Mouse (Mus musculus) gastrocnemius, adult 2 months (tissue): ENCODE data around the gene Bfsp1. TPM values are rescaled to one million over a fixed set of nuclear protein-coding genes. Genes with fewer than 3 reads are reported as not detected.

Experiments used
- DNase-seq: peaks from one replicate; pipeline ENCODE4 v3.0.0; 2022
- H3K27ac ChIP-seq: fragments of 200-600 bp; 2 replicates; pipeline ENCODE4 v1.8.1; 2022; ENCODE audit warnings: mild to moderate bottlenecking
- H3K4me3 ChIP-seq: fragments of 200-600 bp; 2 replicates; pipeline ENCODE4 v1.8.1; 2022; ENCODE audit warnings: mild to moderate bottlenecking, moderate library complexity
- CTCF ChIP-seq: fragments of 200-600 bp; IDR thresholded peaks from 2 replicates; pipeline ENCODE4 v1.8.1; 2022; ENCODE audit warnings: antibody characterized with exemption, mild to moderate bottlenecking, moderate library complexity
- intact Hi-C: fragments of 180-260 bp; cut with DNase I; formaldehyde crosslinking; loops from one replicate; pipeline ENCODE4 v1.15.1; 2025
- total RNA-seq, 2 experiments: library from RNA; stranded (reverse); gene quantifications; 2 replicates each; pipeline ENCODE4 v1.2.3; 2021

Gene Bfsp1
- total RNA-seq, 2 experiments from 2014 or later = 0.20 to 0.31 TPM

DNA sequence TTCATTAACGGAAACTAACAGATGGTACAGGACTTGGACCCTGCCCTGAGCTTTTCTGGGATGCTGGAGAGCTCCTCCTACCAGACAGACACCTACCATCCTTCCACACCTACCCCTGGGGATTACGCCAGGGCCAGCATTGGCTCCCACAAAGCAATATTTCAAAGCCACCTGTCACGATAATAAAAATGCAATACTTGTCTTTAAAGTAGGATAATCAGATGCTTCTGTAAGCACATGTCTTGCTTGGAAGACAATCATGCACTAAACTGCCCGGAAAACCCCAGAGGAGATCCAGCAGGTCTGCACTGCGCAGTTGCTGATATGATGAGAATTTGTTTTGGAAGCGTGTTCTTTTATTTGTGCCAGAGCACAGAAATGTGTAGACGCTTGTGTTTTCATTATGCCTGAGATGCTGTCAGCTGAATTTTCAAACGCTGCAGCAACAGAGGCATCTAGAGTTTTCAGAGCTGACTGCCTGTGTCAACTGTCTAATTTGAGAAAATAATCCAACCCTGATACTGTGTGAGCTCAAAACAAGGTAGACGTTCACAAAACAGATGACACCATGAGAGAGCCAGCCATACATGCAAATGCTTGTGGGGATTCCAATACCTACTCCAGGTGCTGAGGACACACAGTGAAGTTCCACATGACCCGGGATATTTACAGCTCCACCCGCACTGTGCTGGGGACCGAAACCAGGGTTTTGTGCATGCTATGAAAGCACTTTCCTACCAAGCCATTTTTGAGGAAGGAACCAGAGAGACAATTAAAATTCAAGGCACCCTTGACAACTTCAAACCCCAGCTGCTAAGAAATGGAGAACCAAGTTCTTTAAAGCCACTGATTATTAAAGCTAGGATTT, 11.4 kb downstream of the Bfsp1 start:
- Histone ChIP-seq H3K4me3 (no peak overlapping the region), H3K27ac (no peak overlapping the region; the same call in 1 of the 2 replicates)
- no peak for TF ChIP-seq CTCF
- intact Hi-C loops = no loop called here
- DNase-seq = peak; percentile 36

DNA sequence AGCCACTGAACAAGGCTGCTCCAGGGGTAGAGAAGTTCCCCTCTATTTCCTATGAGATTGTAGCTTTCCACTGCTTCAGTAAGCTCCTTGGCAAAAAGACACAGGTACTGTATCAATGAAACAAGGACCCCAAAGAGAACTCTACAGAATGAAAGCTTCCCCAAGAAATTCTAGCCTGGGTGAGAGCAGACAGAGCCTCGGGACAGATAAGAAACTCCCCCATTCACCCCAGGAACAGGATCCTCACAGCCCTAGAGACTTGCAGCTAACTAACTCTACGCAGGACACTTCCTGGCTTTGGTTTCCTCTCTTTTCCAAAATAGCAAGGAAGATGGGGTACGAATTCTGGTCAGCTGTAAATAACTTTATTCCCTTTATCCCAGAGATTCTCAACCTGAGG, 15.7 kb downstream of the Bfsp1 start:
- peak overlapping the region; percentile 35; the same call in 1 of the 2 replicates for H3K27ac ChIP-seq
- intact Hi-C loops = no loop called here
- no peak overlapping the region for H3K4me3 ChIP-seq
- no peak for DNase-seq
- TF ChIP-seq CTCF = no peak

DNA sequence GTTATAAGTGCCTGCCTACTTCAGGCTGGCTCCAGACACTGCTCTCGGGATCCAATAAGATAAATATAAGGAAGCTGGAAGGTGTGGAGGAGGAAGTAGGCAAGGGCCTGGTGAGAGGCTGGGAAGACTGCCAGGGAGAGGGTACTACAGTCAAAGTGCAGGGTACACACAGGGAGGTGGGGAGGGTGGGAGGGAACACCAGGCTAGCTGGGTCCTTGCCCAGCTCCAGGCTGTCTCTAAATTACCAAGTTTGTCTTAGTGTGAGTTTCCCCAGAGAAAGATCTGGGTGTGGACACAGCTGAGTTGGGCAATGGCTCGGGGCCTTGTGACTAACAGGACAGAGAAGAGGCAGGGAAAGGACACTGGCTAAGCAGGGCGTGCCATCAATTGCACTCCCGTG, 16.2 kb downstream of the Bfsp1 start:
- Histone ChIP-seq H3K27ac (peak overlapping the region; percentile 35; the same call in 1 of the 2 replicates), H3K4me3 (no peak overlapping the region)
- peak; percentile 73 for DNase-seq
- intact Hi-C loops = no loop called here
- TF ChIP-seq CTCF = no peak

DNA sequence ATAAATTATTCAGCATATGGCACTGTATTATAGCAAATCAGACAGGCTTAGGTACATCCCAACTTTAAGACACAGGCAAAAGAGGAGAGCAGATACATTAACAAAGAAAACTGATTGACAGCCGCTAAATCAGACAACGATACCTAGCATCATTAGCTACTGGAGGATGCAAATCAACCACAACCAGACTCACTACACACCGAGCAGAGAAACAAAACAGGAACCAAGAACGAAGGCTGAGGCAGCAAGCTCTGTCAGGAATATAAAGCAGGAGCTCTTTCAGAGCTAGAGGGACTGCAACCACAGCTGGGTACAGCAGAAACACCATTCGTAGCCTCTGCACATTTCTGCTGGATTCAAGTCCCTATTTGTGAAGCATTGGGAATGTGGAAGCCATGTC, 18.2 kb downstream of the Bfsp1 start:
- Histone ChIP-seq H3K27ac (no peak overlapping the region), H3K4me3 (no peak overlapping the region)
- no peak for TF ChIP-seq CTCF
- intact Hi-C loops = no loop called here
- no peak for DNase-seq

DNA sequence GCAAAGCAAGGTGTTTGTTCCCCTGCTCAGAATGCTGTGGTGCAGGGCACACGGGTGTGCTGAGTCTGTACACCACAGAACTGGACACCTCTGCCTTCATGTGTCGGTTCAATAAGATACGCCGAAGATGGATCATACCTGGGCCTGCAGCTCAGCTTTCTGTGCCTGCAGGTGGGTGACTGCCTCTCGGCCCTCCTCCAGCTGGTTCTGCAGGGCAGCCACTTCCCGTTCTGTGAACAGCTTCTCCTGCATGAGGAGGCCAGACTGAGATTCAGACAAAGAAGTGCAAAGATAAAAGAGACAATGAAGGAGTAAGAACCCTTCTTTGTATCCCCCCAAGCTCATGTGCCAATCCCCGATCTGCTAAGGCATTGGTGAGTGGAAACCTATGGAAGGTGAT, 21.4 kb downstream of the Bfsp1 start:
- DNase-seq = no peak
- Histone ChIP-seq H3K4me3 (no peak overlapping the region), H3K27ac (no peak overlapping the region)
- no peak for TF ChIP-seq CTCF
- intact Hi-C loops = no loop called here

DNA sequence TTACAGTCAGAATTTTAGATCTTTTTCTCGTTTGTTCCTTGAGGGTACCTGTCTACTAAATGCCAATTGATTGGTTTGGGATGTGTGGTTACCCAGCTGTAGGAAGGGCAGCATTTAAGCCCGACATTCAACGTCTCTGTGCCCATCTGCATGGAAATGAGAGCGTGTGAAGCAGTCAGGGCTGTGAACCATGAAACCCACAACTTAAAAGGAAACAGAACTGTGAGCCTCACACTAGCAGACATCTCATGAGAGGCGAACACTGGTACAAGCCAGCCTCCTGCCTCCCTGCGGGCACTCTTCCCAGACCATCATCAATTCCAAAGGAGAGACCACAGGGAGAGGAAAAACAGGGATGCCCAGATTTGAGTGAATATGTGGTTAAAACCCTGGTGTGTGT, 22.1 kb downstream of the Bfsp1 start:
- Histone ChIP-seq H3K27ac (no peak overlapping the region), H3K4me3 (no peak overlapping the region)
- intact Hi-C loops = no loop called here
- no peak for TF ChIP-seq CTCF
- no peak for DNase-seq

DNA sequence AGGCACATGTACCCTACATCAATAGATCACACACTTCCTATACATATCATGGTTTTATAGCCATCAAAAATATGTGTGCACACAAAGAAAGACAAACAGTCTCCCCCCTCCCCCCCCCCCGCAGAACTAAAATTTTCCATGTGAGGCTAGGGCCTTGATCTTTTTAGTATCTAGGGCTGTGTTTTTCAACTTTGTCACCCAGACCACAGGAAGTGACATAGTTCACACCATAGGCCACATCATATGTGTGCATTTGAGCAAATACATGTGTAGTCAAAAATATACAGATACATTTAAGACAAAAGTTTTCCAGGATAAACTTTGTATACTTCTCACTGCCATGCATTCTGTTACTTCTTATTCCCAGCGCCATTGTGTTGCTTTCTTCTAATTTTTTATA, 23.5 kb downstream of the Bfsp1 start:
- no peak overlapping the region for H3K27ac ChIP-seq
- TF ChIP-seq CTCF = no peak
- intact Hi-C loops = loop anchor here (5.0 kb wide), 1 partner anchor 613 kb away; no protein-coding TSS in a partner anchor
- no peak for DNase-seq
- H3K4me3 ChIP-seq = no peak overlapping the region

DNA sequence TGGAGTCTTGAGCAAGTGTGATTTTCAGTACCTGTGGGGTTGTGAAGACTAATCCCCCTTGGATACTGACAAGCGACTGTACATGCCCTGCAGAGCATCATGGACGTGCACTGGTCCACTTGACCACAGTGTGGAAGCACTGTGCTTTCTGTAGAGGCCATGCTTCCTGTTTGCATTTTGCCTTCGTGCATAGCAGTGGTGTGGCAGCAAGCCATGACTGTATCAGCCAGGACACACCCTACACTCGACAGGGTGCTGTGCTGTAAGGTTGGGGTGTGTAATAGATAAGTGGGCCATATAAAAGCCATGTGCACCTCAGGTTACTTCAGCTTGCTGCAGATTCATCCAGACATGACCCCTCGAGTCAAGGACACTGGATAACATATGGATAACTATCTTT, 24.3 kb downstream of the Bfsp1 start:
- TF ChIP-seq CTCF = peak; percentile 4; the same call in 1 of the 2 replicates
- DNase-seq = no peak

DNA sequence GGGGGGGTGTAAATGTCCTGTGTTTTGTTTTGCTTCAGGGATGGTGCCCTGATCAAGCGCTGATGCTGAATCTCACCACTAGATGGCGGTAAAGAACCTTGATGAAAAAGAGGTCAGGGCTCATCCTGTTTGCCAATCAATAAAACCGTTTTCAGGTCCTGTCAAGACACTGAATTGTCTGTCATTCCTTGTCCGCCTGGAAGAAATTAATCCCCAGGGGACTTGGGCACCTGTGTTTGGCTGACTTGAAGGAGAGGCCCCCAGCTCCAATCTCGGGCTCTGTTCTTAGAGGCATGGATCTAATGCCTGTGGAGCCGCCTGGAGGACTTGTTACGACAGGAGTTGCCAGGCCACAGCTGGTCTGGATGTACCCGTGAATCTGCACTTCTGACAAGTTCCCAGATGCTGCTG, 25.7 kb downstream of the Bfsp1 start:
- peak; percentile 70 for DNase-seq
- 0 out of 2 replicates have a peak overlapping the region, but pooled peaks have one; percentile 12 for H3K27ac ChIP-seq
- intact Hi-C loops = loop anchor here (2.0 to 5.0 kb wide), 3 partner anchors 380 to 615 kb away; no protein-coding TSS in a partner anchor
- H3K4me3 ChIP-seq = peak overlapping the region; percentile 56
- peak; percentile 80 for TF ChIP-seq CTCF

More for the DNA sequence above, 24.3 kb downstream of the Bfsp1 start:
- intact Hi-C loops = loop anchor here (5.0 kb wide), 1 partner anchor 614 kb away; no protein-coding TSS in a partner anchor
- H3K4me3 ChIP-seq = no peak overlapping the region
- H3K27ac ChIP-seq = no peak overlapping the region

DNA sequence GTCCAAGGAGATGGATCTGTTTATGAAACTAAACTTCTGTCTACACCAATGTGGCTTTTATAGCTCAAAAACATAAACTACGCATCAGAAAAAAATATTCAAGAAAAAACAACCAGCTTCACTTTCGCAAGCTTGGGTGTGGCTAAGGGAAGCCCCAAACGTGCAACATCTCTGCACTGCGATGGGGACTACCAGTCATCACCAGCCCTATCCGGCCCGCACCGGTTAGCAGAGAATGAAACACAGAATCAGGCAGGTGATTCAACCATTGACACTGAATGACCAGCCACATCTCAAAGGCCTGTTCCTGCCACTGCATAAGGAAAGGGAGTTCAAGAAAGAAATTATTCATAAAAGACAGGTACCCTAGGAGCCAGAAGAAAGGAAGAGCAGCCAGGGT, 27.2 kb downstream of the Bfsp1 start:
- intact Hi-C loops = loop anchor here (2.0 to 5.0 kb wide), 3 partner anchors 381 to 616 kb away; no protein-coding TSS in a partner anchor
- H3K4me3 ChIP-seq = no peak overlapping the region
- no peak for TF ChIP-seq CTCF
- no peak for DNase-seq
- no peak overlapping the region for H3K27ac ChIP-seq

DNA sequence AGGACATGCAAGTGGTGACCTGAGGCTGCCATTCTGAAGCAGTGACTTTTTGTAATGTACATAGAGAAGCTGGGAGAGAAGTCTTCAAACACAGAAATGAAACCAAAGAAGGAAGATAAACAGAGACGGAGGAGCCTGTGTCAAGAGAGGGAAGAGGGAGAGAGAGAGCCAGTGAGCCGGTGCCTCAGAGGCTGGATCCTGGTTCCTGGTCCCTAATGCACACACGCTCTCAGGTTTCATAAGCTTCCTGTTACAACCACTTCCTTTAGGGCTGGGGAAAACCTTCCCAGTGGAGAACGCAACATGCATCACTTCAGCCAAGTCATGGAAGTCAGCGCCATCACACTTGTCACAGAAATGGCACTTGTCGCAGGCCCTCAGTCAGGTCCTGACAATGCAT, 28.9 kb downstream of the Bfsp1 start:
- DNase-seq = no peak
- TF ChIP-seq CTCF = no peak
- intact Hi-C loops = no loop called here
- Histone ChIP-seq H3K27ac (no peak overlapping the region), H3K4me3 (no peak overlapping the region)

DNA sequence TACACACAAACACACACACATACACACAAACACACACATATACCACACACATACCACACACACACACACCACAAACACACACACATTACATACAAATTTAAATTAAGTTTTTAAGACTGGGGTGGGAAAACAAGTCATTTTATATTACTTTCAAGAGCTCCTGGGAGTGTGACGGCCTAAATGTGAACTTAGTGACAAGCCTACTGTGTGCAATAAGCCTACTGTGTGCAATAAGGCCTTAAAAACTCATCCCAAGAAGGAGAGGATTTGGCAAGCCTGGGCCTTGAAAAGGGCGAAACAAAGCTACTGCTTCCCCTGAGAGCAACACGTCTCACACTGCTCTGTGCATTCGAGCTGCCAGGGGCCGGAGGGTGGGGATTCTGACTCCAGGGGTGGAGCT, 30.3 kb downstream of the Bfsp1 start:
- TF ChIP-seq CTCF = no peak
- DNase-seq = no peak
- intact Hi-C loops = no loop called here

DNA sequence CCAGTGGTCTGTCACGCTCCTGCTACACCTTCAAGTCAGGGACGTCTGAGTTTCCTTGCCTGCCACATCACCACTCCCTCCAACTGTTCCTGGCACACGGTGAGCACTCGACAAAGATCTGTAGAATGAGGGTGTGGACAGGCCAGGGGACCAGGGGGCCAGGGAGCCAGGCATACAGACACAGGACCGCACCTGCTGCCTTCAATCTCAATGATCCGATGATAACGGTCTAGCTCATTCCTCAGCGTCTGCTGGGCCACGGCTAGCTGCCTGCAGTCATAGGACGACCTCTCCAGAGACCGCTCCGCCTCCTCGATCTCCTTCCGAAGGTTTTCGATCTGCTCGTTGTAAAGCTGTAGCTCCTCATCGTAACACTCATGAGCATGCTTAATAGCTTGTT, 31.3 kb downstream of the Bfsp1 start:
- no peak overlapping the region for H3K4me3 ChIP-seq
- no peak for TF ChIP-seq CTCF
- H3K27ac ChIP-seq = no peak overlapping the region
- no peak for DNase-seq
- intact Hi-C loops = no loop called here

More for the DNA sequence above, 30.3 kb downstream of the Bfsp1 start:
- no peak overlapping the region for H3K27ac ChIP-seq
- no peak overlapping the region for H3K4me3 ChIP-seq
